In the genomic region with DNA sequence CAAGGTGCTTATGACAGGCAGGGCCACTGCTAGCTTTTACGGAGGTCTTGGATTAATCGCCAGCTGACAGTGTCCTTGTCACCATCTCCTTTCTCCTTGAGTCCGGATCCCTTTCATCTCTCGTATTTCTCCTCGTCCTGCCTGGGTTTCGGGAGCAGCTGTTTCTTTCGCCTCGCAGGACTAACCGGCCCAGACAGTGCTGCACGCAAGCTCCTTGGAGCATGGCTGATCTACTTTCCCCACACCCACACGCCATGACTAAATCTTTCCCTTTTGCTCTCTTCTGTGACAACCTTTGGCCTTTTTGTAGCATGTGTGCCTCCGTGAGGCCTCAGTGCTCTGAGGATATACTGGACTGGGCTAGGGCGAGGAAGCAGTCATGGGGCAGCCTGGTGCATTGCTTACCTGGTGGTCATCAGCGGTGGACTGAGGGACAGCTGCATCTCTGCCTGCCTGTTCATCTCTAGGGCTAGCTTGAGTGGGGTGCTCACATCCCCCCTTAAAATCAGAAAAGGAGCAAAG, we compare ENCODE assay signal across 18 mouse cellular contexts.
DNase-seq lines count a peak whose midpoint lies in the region; ATAC-seq lines count a peak whose summit lies in the region.
"Had no signal": no experiment of that assay in that cellular context is flagged by ENCODE, and none has a peak within 500 bp of the region (broad histone marks: within the 10 kb centered on the region; RNA-seq: fewer than 3 reads in every experiment).

No protein-coding gene starts in this region.

- no peak overlapping the region; the same call in 1 of the 2 replicates for H3K27ac ChIP-seq in heart, embryonic 13.5 days (replicated peaks)
- H3K27ac ChIP-seq in kidney, embryonic 15.5 days, result peak overlapping the region; percentile 63
- H3K27ac ChIP-seq: forebrain, embryonic 12.5 days; liver, embryonic 12.5 days; neural tube, embryonic 12.5 days; stomach, postnatal 0 days had no signal

- DNase-seq in heart, adult 9 months (ENCODE audit: low spot score in 2 of 2), result no peak
- no peak for DNase-seq in kidney, postnatal 10 days
- DNase-seq in retina, postnatal 1 day, result peak; percentile 58
- no peak for DNase-seq in retina, embryonic 14.5 days (ENCODE audit: low spot score)
- no peak for DNase-seq in thymus, postnatal 36 days
- DNase-seq: adrenal gland, postnatal 36 days; cerebellum, adult 9-10 months; gastrocnemius, postnatal 36 days; kidney, adult 18-20 months; lung, embryonic 14.5 days; right cerebral cortex, postnatal 25 days had no signal

- no peak overlapping the region for H3K4me3 ChIP-seq in heart, embryonic 13.5 days
- H3K4me3 ChIP-seq in kidney, embryonic 15.5 days (replicated peaks), result no peak overlapping the region
- H3K4me3 ChIP-seq: forebrain, embryonic 12.5 days; layer of hippocampus, adult 2 months; liver, embryonic 12.5 days; neural tube, embryonic 12.5 days had no signal

- H3K27me3 ChIP-seq in heart, embryonic 13.5 days (replicated peaks), result 0 out of 2 replicates have a peak, but pooled peaks cover 8% of the 10 kb centered on the region
- peaks cover 10% of the 10 kb centered on the region; the same call in 1 of the 2 replicates for H3K27me3 ChIP-seq in kidney, embryonic 15.5 days
- H3K27me3 ChIP-seq: neural tube, embryonic 12.5 days had no signal

- H3K9ac ChIP-seq in heart, embryonic 13.5 days, result 0 out of 2 replicates have a peak overlapping the region, but pooled peaks have one; percentile 16
- no peak overlapping the region for H3K9ac ChIP-seq in kidney, embryonic 15.5 days
- H3K9ac ChIP-seq: forebrain, embryonic 12.5 days; liver, embryonic 12.5 days; lung, embryonic 14.5 days; neural tube, embryonic 12.5 days had no signal

- no peaks in the 10 kb centered on the region for H3K9me3 ChIP-seq in heart, embryonic 13.5 days
- H3K9me3 ChIP-seq in kidney, embryonic 15.5 days (replicated peaks), result no peaks in the 10 kb centered on the region
- H3K9me3 ChIP-seq: forebrain, embryonic 12.5 days; liver, embryonic 12.5 days; neural tube, embryonic 12.5 days had no signal

- no peak overlapping the region for H3K4me2 ChIP-seq in heart, embryonic 13.5 days
- no peak overlapping the region for H3K4me2 ChIP-seq in kidney, embryonic 15.5 days
- H3K4me2 ChIP-seq: forebrain, embryonic 12.5 days; liver, embryonic 12.5 days; lung, embryonic 14.5 days; neural tube, embryonic 12.5 days had no signal

- H3K4me1 ChIP-seq in heart, embryonic 13.5 days, result peaks cover 63% of the 10 kb centered on the region
- H3K4me1 ChIP-seq in kidney, embryonic 15.5 days, result peaks cover 69% of the 10 kb centered on the region

- H3K36me3 ChIP-seq in heart, embryonic 13.5 days, result no peaks in the 10 kb centered on the region
- no peaks in the 10 kb centered on the region for H3K36me3 ChIP-seq in kidney, embryonic 15.5 days
- H3K36me3 ChIP-seq: forebrain, embryonic 12.5 days; liver, embryonic 12.5 days; neural tube, embryonic 12.5 days had no signal

- ATAC-seq in heart, embryonic 13.5 days (ENCODE audit: extremely low read depth, insufficient number of reproducible peaks, low FRiP score, low TSS enrichment), result no peak
- ATAC-seq in kidney, embryonic 15.5 days (replicated peaks; ENCODE audit: low FRiP score), result no peak; the same call in 1 of the 2 replicates
- ATAC-seq: liver, embryonic 12.5 days had no signal

- 79% methylated on average over 14 of the region's 14 CpGs for WGBS in heart, embryonic 13.5 days
- WGBS in kidney, embryonic 15.5 days, result 42% methylated on average over 14 of the region's 14 CpGs
